Mouse (Mus musculus) liver, embryonic 14.5 days (tissue): ENCODE measurements around the gene Mogat1. TPM values are rescaled to one million over a fixed set of nuclear protein-coding genes. Genes with fewer than 3 reads are reported as not detected.

Experiments used
- ATAC-seq: fragments of 200-750 bp; cut with Nextera tagmentation; 2 replicates; pipeline ENCODE4 v1.8.0; 2017; ENCODE audit warnings: moderate number of reproducible peaks, mild to moderate bottlenecking, moderate library complexity; ENCODE audit not compliant: insufficient read depth
- DNase-seq, 3 experiments: peaks; one replicate each; pipeline ENCODE4 v3.0.0-alpha.2; 2012 to 2013; ENCODE audit warnings: low read depth in 3 of 3, low spot score in 3 of 3
- H3K27ac ChIP-seq: fragments of 300-500 bp; sonication (generic); 2 replicates; pipeline ENCODE4 v1.5.1; 2014; ENCODE audit warnings: moderate library complexity, mild to moderate bottlenecking, control low read depth, inconsistent platforms
- H3K27me3 ChIP-seq: fragments of 300-500 bp; sonication (generic); 2 replicates; pipeline ENCODE4 v1.6.1; 2014; ENCODE audit warnings: mild to moderate bottlenecking, low read length, moderate library complexity; ENCODE audit not compliant: control insufficient read depth, insufficient read depth
- H3K36me3 ChIP-seq: fragments of 300-500 bp; sonication (generic); replicated peaks from 2 replicates; pipeline ENCODE4 v1.6.1; 2014; ENCODE audit warnings: low read depth; ENCODE audit not compliant: control insufficient read depth, insufficient read depth
- H3K4me1 ChIP-seq, 2 experiments: fragments of 200-500 bp in 1 of 2; fragments of 300-500 bp in 1 of 2; sonication (generic) in 1 of 2; replicated peaks; 2 replicates each; pipeline ENCODE4 v1.6.1; 2012 to 2014; ENCODE audit warnings: antibody characterized with exemption in 1 of 2, inconsistent platforms in 1 of 2, low read length in 1 of 2; ENCODE audit not compliant: control insufficient read depth in 2 of 2, insufficient read depth in 2 of 2
- H3K4me2 ChIP-seq: fragments of 300-500 bp; sonication (generic); 2 replicates; pipeline ENCODE4 v1.6.1; 2014; ENCODE audit warnings: low read depth, mild to moderate bottlenecking, control low read depth, moderate library complexity
- H3K4me3 ChIP-seq, 2 experiments: fragments of 200-500 bp in 1 of 2; fragments of 300-500 bp in 1 of 2; sonication (generic) in 1 of 2; 2 replicates each; pipeline ENCODE4 v1.5.1; 2012 to 2014; ENCODE audit warnings: low read depth in 2 of 2, low read length in 2 of 2, mild to moderate bottlenecking in 2 of 2, control low read depth in 1 of 2, inconsistent platforms in 1 of 2, moderate library complexity in 1 of 2; ENCODE audit not compliant: insufficient read depth in 1 of 2
- H3K9ac ChIP-seq: fragments of 300-500 bp; sonication (generic); replicated peaks from 2 replicates; pipeline ENCODE4 v1.6.1; 2014; ENCODE audit warnings: mild to moderate bottlenecking, control low read depth, moderate library complexity
- H3K9me3 ChIP-seq: fragments of 300-500 bp; sonication (generic); 2 replicates; pipeline ENCODE4 v1.6.1; 2016; ENCODE audit warnings: low read length, mixed read lengths; ENCODE audit not compliant: control insufficient read depth
- CTCF ChIP-seq: IDR thresholded peaks from 2 replicates; pipeline ENCODE4 v1.5.1; 2016; ENCODE audit warnings: antibody characterized with exemption, low read depth, control low read depth
- EP300 ChIP-seq: IDR thresholded peaks from 2 replicates; pipeline ENCODE4 v1.6.1; 2016; ENCODE audit warnings: antibody characterized with exemption, low read depth
- WGBS: fragments of 180-500 bp; shearing (Covaris S2); extraction: QIAGEN DNeasy Blood & Tissue Kit; methylation state at CpG from one replicate; pipeline ENCODE4 v1.1.7; 2014; ENCODE audit not compliant: insufficient replicate concordance; 5-methylcytosine and 5-hydroxymethylcytosine counted together
- polyA plus RNA-seq, 2 experiments: library from polyadenylated mRNA; depleted of rRNA in 1 of 2; stranded (reverse) in 1 of 2; unstranded in 1 of 2; fragments of >200 nt; fragmentation: Nextera tagmentation in 1 of 2; extraction: Ambion mirVana in 1 of 2; gene quantifications; 2 replicates each; pipeline versions ENCODE4 v1.2.1 to v1.2.3; 2012 to 2014

Mogat1 gene
- polyA plus RNA-seq, 2 experiments = 0.08 TPM; not detected in 1

DNA sequence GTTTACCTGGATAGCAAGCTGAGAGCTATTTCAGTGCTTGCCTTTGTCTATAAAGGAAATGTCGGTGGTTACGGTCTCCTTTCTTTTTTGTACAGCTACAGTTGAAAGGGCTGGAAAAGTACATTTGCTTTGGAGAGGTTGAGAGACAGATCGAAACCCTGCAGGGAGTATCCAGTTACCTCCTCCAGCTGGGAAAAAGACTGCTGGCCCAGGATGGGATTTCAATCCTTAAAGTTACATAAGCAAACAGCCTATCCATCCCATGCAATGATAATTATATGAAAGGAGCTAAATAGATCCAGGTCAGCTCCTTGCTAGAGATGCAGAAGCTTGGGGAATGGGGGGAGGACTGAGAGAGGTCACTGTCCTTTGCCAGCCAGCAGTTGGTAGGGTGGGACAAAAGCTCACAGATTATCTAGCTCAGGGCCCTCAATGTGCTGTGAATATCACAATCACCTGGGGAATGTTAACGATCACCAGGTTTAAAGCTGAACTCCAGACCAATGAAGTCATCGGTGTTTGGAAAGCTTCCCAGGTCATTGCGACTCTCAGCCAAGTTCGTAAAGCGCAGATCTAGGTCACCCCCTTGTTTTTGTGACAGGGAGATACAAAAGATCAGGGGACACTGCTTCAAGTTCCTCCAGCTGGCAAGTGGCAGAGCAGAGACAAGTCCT, 57.2 kb downstream of the Mogat1 start:
- no peak overlapping the region for H3K27ac ChIP-seq
- DNase-seq (no peak), ATAC-seq (no peak)
- H3K27me3 ChIP-seq = no peaks in the 10 kb centered on the region
- H3K4me2 ChIP-seq = no peak overlapping the region
- TF ChIP-seq CTCF (no peak), EP300 (no peak)
- no peaks in the 10 kb centered on the region for H3K9me3 ChIP-seq
- no peak overlapping the region for H3K4me3 ChIP-seq
- no peaks in the 10 kb centered on the region for H3K4me1 ChIP-seq
- WGBS = 47% methylated on average over 8 of the region's 8 CpGs
- H3K36me3 ChIP-seq = no peaks in the 10 kb centered on the region
- no peak overlapping the region for H3K9ac ChIP-seq

DNA sequence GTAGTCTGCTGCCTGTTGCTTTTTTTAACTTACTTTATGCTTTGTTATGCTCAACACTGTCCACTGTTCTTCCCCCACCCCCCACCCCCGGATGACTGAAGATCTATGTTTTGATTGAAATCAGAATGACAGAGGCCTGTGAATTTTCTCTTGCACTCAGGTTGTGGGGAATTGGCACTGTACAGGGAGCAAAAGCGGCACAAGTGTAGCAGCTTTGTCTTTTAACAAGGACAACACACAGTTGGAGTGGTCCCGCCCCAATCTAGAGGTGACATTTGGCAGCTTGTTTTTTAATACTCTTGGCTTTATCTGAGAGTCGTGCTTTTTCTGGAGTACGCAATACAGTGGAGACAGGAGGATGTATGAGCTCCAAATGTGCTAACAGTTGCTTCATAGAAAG, 58.8 kb downstream of the Mogat1 start:
- H3K4me3 ChIP-seq = no peak overlapping the region
- no peak overlapping the region for H3K4me2 ChIP-seq
- no peaks in the 10 kb centered on the region for H3K4me1 ChIP-seq
- no peaks in the 10 kb centered on the region for H3K27me3 ChIP-seq
- ATAC-seq (no peak), DNase-seq (no peak)
- WGBS = 61% methylated on average over 5 of the region's 5 CpGs
- H3K36me3 ChIP-seq = no peaks in the 10 kb centered on the region
- no peaks in the 10 kb centered on the region for H3K9me3 ChIP-seq
- no peak overlapping the region for H3K27ac ChIP-seq
- TF ChIP-seq CTCF (no peak), EP300 (no peak)
- no peak overlapping the region for H3K9ac ChIP-seq

DNA sequence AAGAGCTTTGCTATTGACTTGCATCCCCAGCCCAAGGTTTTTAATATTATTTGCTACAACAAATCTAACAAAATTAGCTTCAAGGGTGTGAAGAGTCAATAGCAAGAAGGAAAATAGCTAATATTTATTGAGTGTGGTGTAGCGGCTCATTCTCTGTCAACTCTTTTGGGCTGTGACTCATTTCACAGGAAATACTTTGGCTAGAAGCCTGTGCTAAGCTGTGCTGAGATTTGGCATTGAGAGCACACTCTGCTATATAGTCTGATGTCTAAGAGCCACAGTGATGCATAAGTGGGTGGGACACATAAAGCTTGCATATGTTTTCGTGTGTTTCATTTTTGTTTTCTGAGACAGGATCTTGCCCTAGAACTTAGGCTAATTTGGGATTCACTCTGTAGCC, 74.3 kb downstream of the Mogat1 start:
- no peaks in the 10 kb centered on the region for H3K27me3 ChIP-seq

DNA sequence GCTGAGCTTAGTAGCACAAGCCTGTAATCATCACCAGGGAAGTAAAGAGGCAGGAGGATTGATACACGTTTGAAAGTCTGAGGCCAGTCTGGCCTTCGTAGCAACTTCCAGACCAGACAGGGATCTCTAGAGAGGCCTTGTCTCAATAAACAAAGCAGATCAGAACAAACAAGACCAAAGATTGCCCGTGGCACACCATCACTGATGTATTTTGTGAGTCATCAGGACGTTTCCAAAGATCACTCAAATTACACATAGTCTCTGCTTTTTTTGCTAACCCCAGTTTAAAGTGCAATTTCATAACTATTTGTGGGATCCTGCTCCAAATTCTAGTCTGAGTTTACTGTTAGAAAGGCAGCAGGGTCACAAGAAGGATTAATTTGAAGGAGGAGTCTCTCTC, 76.2 kb downstream of the Mogat1 start:
- TF ChIP-seq EP300 = no peak
- no peak for TF ChIP-seq CTCF
- DNase-seq (no peak), ATAC-seq (no peak)
- WGBS = 29% methylated on average over 4 of the region's 4 CpGs
- no peaks in the 10 kb centered on the region for H3K9me3 ChIP-seq
- H3K4me3 ChIP-seq = no peak overlapping the region
- H3K4me1 ChIP-seq = no peaks in the 10 kb centered on the region
- H3K9ac ChIP-seq = no peak overlapping the region
- H3K4me2 ChIP-seq = no peak overlapping the region
- no peak overlapping the region for H3K27ac ChIP-seq
- H3K36me3 ChIP-seq = no peaks in the 10 kb centered on the region
- no peaks in the 10 kb centered on the region for H3K27me3 ChIP-seq

More for the DNA sequence above, 74.3 kb downstream of the Mogat1 start:
- WGBS = 46% methylated on average over 2 of the region's 2 CpGs
- Histone ChIP-seq H3K36me3 (no peaks in the 10 kb centered on the region), H3K9ac (no peak overlapping the region), H3K27ac (no peak overlapping the region), H3K9me3 (no peaks in the 10 kb centered on the region), H3K4me2 (no peak overlapping the region), H3K4me1 (no peaks in the 10 kb centered on the region), H3K4me3 (no peak overlapping the region)
- no peak for TF ChIP-seq CTCF
- TF ChIP-seq EP300 = no peak
- ATAC-seq (no peak), DNase-seq (no peak)

Other genes starting within 250 kb of the Mogat1 start
- 0.06 TPM in 2 replicates for gene Sgpp2, start 200.6 kb upstream of the Mogat1 start, polyA plus RNA-seq (2012; rRNA removed)
- gene Sgpp2, start 200.6 kb upstream of the Mogat1 start, polyA plus RNA-seq (2014; fragmentation: Nextera tagmentation; extraction: Ambion mirVana) = 0.04 and 0.05 TPM in 2 replicates
- gene Farsb, start 22.1 kb upstream of the Mogat1 start, polyA plus RNA-seq (2012; rRNA removed) = 33.9 and 38.6 TPM in 2 replicates
- gene Farsb, start 22.1 kb upstream of the Mogat1 start, polyA plus RNA-seq (2014; fragmentation: Nextera tagmentation; extraction: Ambion mirVana) = 111 TPM in 2 replicates
- gene BC035947, start 1.2 kb downstream of the Mogat1 start, polyA plus RNA-seq (2012; rRNA removed) = 0.01 TPM in 2 replicates
- not detected in 2 replicates for gene BC035947, start 1.2 kb downstream of the Mogat1 start, polyA plus RNA-seq (2014; fragmentation: Nextera tagmentation; extraction: Ambion mirVana)
- gene Acsl3, start 146.8 kb downstream of the Mogat1 start, polyA plus RNA-seq (2012; rRNA removed) = 6.7 and 9.3 TPM in 2 replicates
- gene Acsl3, start 146.8 kb downstream of the Mogat1 start, polyA plus RNA-seq (2014; fragmentation: Nextera tagmentation; extraction: Ambion mirVana) = 19.7 and 20.1 TPM in 2 replicates
- gene Utp14b, start 147.0 kb downstream of the Mogat1 start, polyA plus RNA-seq (2012; rRNA removed) = 0.79 and 1.4 TPM in 2 replicates
- 0.83 and 0.93 TPM in 2 replicates for gene Utp14b, start 147.0 kb downstream of the Mogat1 start, polyA plus RNA-seq (2014; fragmentation: Nextera tagmentation; extraction: Ambion mirVana)